Mouse (Mus musculus): ENCODE data around the gene Gmppa. TPM values are rescaled to one million over a fixed set of nuclear protein-coding genes. Genes with fewer than 3 reads are reported as not detected.
A peak's percentile ranks its signal among the peaks of the same experiment; 100 is the strongest.

Gene Gmppa
- polyA plus RNA-seq, 1 experiment from 2014 or later, result 121 TPM

DNA sequence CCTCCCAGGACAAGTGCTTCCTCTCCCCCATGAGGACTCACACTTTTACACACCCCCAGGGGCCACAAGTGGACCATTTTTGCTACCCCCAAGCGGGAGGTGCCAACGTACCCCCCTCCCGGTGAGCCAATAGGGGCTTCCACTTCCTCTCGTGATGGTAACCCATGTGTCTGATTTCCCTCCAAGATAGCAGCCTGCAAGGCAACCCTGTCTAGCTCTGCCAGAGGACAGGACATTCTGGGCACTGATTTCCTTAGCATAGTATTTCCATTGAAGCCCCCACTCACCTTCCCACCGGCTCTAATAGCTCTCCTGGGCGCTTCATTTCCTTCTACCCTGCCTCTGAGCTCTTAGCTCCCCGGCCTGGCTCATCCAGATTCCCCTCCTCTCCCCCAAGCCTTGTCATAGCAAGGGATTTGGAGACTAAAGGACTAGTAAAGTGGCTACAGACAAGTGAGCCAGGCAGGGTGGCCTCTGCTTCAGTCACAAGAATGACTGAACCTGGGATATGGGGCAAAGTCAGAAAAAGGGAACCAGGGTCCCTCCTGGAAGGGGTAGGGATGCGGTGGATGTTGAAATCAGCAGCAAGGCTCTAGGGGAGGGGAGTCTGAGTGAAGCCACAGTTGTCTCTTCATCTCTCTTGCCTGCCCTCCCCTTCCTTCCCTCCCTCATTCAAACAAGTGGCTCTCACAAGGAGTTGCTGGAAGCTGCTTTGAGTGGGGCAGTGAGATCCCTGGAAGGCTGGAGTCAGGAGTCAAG, 13.8 kb downstream of the Gmppa start:
- no peaks in the 10 kb centered on the region for H3K9me3 ChIP-seq (ENCODE audit: control insufficient read depth)
- peaks cover 9% of the 10 kb centered on the region for H3K4me1 ChIP-seq (replicated peaks; ENCODE audit: control insufficient read depth, insufficient read depth, low read length)
- 0 out of 2 replicates have a peak overlapping the region, but pooled peaks have one; percentile 3 for H3K4me3 ChIP-seq (ENCODE audit: low read depth, low read length)
- peaks cover 72% of the 10 kb centered on the region for H3K27me3 ChIP-seq (replicated peaks; ENCODE audit: control insufficient read depth, insufficient read depth, low read length)
- H3K9ac ChIP-seq (ENCODE audit: low read depth, low read length), result no peak overlapping the region
- 16% methylated on average over 8 of the region's 8 CpGs for WGBS
- no peak for TF ChIP-seq CTCF (IDR thresholded peaks at IDR 0.05; ENCODE audit: low read depth)
- H3K4me2 ChIP-seq (replicated peaks; ENCODE audit: low read depth), result no peak overlapping the region
- no peak overlapping the region for H3K27ac ChIP-seq (ENCODE audit: low read depth, low read length)
- ATAC-seq, result no peak
- no peaks in the 10 kb centered on the region for H3K36me3 ChIP-seq (ENCODE audit: control insufficient read depth, insufficient read depth)

DNA sequence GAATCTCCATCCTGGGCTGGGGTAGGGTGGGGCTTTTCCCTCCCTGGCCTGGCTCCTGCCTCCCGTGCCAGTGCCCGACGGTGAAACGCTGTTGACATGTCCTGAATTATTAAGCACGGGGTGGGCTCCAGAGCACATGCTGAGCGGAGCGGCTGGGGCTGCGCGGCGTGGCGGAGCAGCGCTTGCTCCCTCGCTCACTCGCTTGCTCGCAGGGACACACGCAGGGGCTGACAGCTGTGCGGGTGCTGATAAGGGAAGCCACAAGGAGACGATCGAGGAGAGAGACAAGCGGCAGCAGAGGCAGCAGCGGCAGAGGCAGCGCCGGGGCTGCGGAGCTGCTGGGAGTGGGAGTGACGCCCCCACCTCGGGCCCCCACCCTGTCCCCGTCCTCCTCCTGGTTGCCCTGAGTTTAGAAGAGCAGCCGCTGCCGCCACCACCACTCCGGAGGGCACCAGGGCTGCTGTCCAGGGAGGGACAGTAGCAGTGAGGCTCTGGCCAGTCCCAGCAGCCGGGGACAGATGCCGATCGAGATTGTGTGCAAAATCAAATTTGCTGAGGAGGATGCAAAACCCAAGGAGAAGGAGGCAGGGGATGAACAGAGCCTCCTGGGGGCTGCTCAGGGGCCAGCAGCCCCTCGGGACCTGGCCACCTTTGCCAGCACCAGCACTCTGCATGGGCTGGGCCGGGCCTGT, 14.7 kb downstream of the Gmppa start, which contains the start of gene Asic4:
Asic4 (plus strand) TSS at position 123 of the 692 bp plus-strand sequence.
- WGBS, result 1% methylated on average over 32 of the region's 35 CpGs

DNA sequence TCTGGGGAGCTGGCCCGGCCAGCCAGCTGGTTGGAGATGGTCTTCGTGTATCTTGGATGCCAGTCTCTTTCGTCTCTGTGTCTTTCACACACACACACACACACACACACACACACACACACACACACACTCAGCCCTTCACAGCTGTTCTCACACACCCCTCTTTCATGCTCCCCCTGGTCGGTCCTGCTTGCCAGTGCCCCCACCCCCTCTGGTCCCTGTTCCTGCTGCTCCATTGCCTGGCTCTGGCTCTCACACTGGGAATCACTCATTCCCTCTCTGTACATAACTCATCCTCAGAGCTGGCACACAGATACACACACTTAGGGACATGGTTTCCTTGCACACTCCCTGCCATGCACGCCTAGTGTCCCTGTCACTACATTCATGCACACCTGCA, 16.2 kb downstream of the Gmppa start:
- H3K27me3 ChIP-seq (replicated peaks; ENCODE audit: control insufficient read depth, insufficient read depth, low read length), result peaks cover 79% of the 10 kb centered on the region
- 71% methylated on average over 5 of the region's 5 CpGs for WGBS

More for the DNA sequence above, 14.7 kb downstream of the Gmppa start, which contains the start of gene Asic4:
- Histone ChIP-seq H3K4me2 (replicated peaks; ENCODE audit: low read depth) (peak within 1 kb of the TSS; percentile 50), H3K27me3 (replicated peaks; ENCODE audit: control insufficient read depth, insufficient read depth, low read length) (peaks cover 78% of the 10 kb centered on the region), H3K4me3 (ENCODE audit: low read depth, low read length) (0 out of 2 replicates have a peak within 1 kb of the TSS, but pooled peaks have one; percentile 3), H3K36me3 (ENCODE audit: control insufficient read depth, insufficient read depth) (no peaks in the 10 kb centered on the region), H3K9me3 (ENCODE audit: control insufficient read depth) (no peaks in the 10 kb centered on the region), H3K9ac (ENCODE audit: low read depth, low read length) (no peak within 1 kb of the TSS), H3K27ac (ENCODE audit: low read depth, low read length) (no peak within 1 kb of the TSS), H3K4me1 (replicated peaks; ENCODE audit: control insufficient read depth, insufficient read depth, low read length) (peaks cover 9% of the 10 kb centered on the region)
- no peak for TF ChIP-seq CTCF (IDR thresholded peaks at IDR 0.05; ENCODE audit: low read depth)
- no peak for ATAC-seq

DNA sequence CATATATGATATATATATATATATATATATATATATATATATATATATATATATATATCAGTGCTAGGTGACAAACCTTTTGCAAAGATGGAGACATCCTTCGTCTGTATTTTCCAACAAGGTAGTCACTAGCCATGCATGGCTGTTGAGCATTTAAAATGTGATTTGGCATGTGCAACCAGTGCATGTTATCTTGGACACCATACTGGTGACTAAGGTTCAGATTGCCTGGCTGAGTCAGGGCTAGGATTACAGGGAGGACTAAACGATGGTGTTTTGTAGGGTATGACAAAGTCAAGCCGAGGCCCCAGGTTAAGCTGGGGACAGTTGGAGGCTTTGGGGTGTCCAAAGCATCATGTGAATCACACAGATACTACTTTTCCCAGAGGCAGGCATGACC, 19.7 kb downstream of the Gmppa start:
- TF ChIP-seq CTCF (IDR thresholded peaks at IDR 0.05; ENCODE audit: low read depth), result no peak
- Histone ChIP-seq H3K36me3 (ENCODE audit: control insufficient read depth, insufficient read depth) (no peaks in the 10 kb centered on the region), H3K4me1 (replicated peaks; ENCODE audit: control insufficient read depth, insufficient read depth, low read length) (no peaks in the 10 kb centered on the region), H3K9ac (ENCODE audit: low read depth, low read length) (no peak overlapping the region), H3K27ac (ENCODE audit: low read depth, low read length) (no peak overlapping the region), H3K4me2 (replicated peaks; ENCODE audit: low read depth) (no peak overlapping the region), H3K27me3 (replicated peaks; ENCODE audit: control insufficient read depth, insufficient read depth, low read length) (peaks cover 58% of the 10 kb centered on the region), H3K9me3 (ENCODE audit: control insufficient read depth) (no peaks in the 10 kb centered on the region), H3K4me3 (ENCODE audit: low read depth, low read length) (no peak overlapping the region)
- WGBS, result 76% methylated on average over 3 of the region's 3 CpGs
- ATAC-seq, result no peak

More for the DNA sequence above, 16.2 kb downstream of the Gmppa start:
- Histone ChIP-seq H3K9me3 (ENCODE audit: control insufficient read depth) (no peaks in the 10 kb centered on the region), H3K27ac (ENCODE audit: low read depth, low read length) (no peak overlapping the region), H3K4me3 (ENCODE audit: low read depth, low read length) (no peak overlapping the region), H3K4me2 (replicated peaks; ENCODE audit: low read depth) (no peak overlapping the region), H3K9ac (ENCODE audit: low read depth, low read length) (no peak overlapping the region), H3K36me3 (ENCODE audit: control insufficient read depth, insufficient read depth) (no peaks in the 10 kb centered on the region), H3K4me1 (replicated peaks; ENCODE audit: control insufficient read depth, insufficient read depth, low read length) (peaks cover 8% of the 10 kb centered on the region)
- TF ChIP-seq CTCF (IDR thresholded peaks at IDR 0.05; ENCODE audit: low read depth), result no peak
- no peak for ATAC-seq

DNA sequence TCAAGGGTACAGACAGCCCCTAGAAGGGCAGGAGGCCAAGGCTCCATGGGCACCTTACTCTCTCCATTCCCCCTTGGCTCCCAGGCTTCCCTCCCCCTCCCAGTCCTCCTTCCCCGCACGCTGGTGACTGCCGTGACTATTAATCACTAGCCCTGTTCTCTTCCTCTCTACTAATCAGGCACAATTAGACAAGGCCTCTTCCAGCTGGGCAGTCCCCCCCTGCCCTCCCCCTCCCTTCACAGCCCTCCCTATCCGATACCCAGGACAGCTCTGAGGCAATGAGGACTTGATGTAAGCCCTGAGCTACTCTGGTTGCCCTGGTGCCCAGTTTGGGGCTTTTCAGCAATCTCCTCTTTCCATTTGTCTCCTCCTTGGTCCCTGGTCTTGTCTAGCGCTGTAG, 20.2 kb downstream of the Gmppa start:
- H3K9me3 ChIP-seq (ENCODE audit: control insufficient read depth), result no peaks in the 10 kb centered on the region
- no peak overlapping the region for H3K4me2 ChIP-seq (replicated peaks; ENCODE audit: low read depth)
- H3K36me3 ChIP-seq (ENCODE audit: control insufficient read depth, insufficient read depth), result no peaks in the 10 kb centered on the region
- no peak overlapping the region for H3K27ac ChIP-seq (ENCODE audit: low read depth, low read length)
- peaks cover 53% of the 10 kb centered on the region for H3K27me3 ChIP-seq (replicated peaks; ENCODE audit: control insufficient read depth, insufficient read depth, low read length)
- no peak for ATAC-seq
- H3K9ac ChIP-seq (ENCODE audit: low read depth, low read length), result no peak overlapping the region
- no peaks in the 10 kb centered on the region for H3K4me1 ChIP-seq (replicated peaks; ENCODE audit: control insufficient read depth, insufficient read depth, low read length)
- no peak overlapping the region for H3K4me3 ChIP-seq (ENCODE audit: low read depth, low read length)
- no peak for TF ChIP-seq CTCF (IDR thresholded peaks at IDR 0.05; ENCODE audit: low read depth)
- 47% methylated on average over 5 of the region's 5 CpGs for WGBS

DNA sequence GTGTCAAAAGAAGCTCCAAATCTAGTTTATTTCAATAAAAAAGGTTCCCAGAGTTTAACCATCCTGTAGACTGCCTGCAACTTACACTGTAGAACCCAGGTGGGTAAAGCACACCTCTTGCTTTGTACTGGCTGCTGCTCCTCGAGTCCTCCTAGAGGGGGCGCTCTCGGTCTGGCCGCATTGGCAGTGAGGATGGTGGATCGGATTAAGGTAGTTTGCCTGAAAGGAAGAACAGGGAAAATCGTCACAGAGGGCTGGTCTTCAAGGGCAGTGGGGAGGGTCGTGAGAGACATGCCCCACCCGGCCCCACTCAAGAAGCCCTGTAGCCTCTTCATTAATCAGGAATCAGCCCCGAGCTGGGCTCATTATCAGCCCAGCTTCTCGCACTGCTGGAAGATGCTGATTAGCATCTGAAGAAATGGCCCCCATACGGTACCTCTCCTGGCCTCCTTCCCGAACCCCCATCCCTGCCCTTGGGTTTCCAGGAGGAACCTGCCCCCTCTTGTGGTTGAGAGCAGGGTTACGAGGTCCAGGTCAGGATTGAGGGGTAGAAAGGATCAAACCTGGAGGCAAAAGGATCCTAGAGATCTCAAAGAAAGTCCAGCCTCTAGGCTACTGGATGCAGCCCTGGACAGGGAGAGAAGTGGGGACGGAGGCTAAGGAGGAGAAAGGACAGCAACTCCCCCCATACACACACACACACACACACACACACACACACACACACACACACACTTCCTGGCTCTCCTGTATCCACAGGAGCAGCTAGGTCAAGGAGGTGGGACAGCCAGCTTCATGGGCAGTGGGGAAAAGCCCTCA, 21.2 kb downstream of the Gmppa start:
- Histone ChIP-seq H3K4me2 (replicated peaks; ENCODE audit: low read depth) (no peak overlapping the region), H3K4me3 (ENCODE audit: low read depth, low read length) (no peak overlapping the region), H3K9me3 (ENCODE audit: control insufficient read depth) (no peaks in the 10 kb centered on the region), H3K4me1 (replicated peaks; ENCODE audit: control insufficient read depth, insufficient read depth, low read length) (no peaks in the 10 kb centered on the region), H3K36me3 (ENCODE audit: control insufficient read depth, insufficient read depth) (no peaks in the 10 kb centered on the region), H3K9ac (ENCODE audit: low read depth, low read length) (no peak overlapping the region), H3K27me3 (replicated peaks; ENCODE audit: control insufficient read depth, insufficient read depth, low read length) (peaks cover 43% of the 10 kb centered on the region), H3K27ac (ENCODE audit: low read depth, low read length) (no peak overlapping the region)
- TF ChIP-seq CTCF (IDR thresholded peaks at IDR 0.05; ENCODE audit: low read depth), result peak; percentile 61
- WGBS, result 24% methylated on average over 14 of the region's 14 CpGs
- no peak for ATAC-seq

All from intestine, postnatal 0 days (tissue).